Mouse (Mus musculus): Measurements from ENCODE around the gene C1qtnf1. TPM values are rescaled to one million over a fixed set of nuclear protein-coding genes. Genes with fewer than 3 reads are reported as not detected.

The C1qtnf1 gene
- polyA plus RNA-seq, 1 experiment from 2014 or later: 3.4 TPM

DNA sequence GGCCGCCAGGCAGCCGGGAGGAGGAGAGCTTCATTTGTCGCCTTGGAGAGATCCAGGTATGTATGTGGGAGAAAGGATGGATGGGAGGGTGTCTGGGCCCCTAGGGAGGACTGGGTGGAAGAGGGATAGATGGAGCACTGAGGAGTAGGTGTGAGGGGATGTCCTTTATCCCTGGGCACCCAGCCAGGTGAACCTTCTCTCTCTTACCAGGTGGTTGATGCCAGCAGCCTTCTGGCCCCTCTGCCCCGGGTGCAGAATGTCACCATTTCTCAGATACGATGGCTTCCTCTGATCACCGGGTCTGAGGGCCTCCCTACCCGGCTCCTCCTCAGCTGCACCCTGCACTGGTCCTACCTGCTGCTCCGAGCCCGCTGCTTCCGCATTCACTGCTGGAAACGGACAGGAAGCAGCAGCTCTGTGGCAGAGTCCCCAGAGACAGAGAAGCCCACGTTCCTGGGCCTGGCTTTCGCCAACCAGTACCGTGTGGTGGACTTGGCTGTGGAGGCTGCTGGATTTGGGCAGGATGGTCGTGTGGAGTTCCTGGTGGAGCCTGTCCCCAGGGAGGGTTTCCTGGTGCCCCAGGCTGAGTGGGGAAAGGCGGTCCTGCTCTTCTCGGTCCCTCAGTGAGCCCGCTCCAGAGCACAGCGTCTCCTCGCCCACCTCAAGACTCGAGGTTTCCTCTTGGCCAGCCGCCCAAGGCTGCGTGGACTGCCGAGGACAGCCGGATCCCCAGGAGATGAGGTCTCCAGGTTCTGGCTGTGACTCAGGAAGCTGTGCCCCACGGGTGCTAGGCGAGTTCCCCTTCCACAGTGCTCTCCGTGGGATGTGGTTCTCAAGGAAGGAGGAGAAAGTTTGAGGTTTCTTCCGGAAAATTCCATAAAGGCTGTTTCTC lies 59.1 kb downstream of the C1qtnf1 start:
- H3K27me3 ChIP-seq (replicated peaks; ENCODE audit: low read depth, poor library complexity, severe bottlenecking): peaks cover 28% of the 10 kb centered on the region
- H3K4me3 ChIP-seq: no peak overlapping the region
- H3K9me3 ChIP-seq: no peaks in the 10 kb centered on the region
- no peak for DNase-seq (ENCODE audit: low spot score)
- peaks cover 52% of the 10 kb centered on the region for H3K36me3 ChIP-seq (replicated peaks)
- 87% methylated on average over 29 of the region's 29 CpGs for WGBS
- peaks cover 35% of the 10 kb centered on the region for H3K4me1 ChIP-seq
- no peak overlapping the region for H3K27ac ChIP-seq (replicated peaks)

DNA sequence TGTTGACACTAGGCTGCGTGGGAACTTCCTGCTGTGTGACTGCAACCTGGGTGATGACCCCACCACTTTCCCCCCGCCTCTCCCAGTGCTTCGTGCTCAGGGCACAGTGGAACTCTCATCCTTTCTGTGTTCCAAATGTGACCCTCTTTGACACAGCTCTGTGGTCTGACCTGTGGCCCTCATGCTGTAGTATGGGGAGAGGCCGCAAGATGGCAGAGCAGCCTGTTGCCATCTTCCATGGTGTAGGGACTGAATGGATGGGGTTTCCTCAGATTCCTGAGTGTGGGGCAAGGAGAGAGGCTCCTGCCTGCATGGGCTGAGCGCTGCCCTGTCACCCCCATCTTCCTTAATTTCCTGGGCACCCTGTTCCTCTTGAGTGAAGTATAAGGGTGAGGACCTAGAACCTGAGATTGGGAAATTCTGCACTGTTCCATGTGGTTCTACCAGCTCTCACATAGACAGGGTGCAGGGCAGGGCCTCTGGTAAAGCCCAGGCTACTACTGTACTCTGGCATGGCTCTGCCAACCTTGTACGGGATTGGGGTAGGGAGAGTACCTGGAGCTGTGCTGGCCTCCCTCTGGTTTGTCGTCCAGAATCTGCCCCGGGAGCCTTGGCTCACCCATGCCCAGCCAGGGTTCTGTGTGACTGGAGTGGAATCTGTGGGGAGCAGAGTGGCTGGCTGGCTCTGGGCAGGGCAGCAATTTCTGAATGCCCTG lies 60.3 kb downstream of the C1qtnf1 start:
- H3K27ac ChIP-seq (replicated peaks): no peak overlapping the region
- peaks cover 42% of the 10 kb centered on the region for H3K36me3 ChIP-seq (replicated peaks)
- 65% methylated on average over 8 of the region's 8 CpGs for WGBS
- DNase-seq (ENCODE audit: low spot score): no peak
- H3K4me1 ChIP-seq: peaks cover 40% of the 10 kb centered on the region
- H3K9me3 ChIP-seq: no peaks in the 10 kb centered on the region
- H3K27me3 ChIP-seq (replicated peaks; ENCODE audit: low read depth, poor library complexity, severe bottlenecking): peaks cover 28% of the 10 kb centered on the region
- H3K4me3 ChIP-seq: no peak overlapping the region

DNA sequence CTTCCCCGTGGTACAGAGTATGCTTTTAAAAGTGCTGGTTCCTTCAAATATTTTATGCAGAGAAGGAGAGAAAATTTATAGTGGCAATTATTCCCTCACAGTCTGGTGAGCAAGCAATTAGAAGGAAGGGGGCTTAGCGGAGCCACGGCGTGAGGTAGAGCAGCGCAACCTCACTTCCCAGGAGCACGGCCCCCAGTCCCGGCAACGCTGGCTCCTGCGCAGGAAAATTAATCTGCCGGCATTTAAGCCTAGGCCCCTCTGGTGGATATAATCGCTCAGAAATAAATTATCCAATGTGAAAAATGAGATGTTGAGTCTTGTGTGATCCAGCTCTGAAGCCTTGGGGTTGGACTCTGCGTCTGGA lies 60.9 kb downstream of the C1qtnf1 start:
- Histone ChIP-seq H3K4me3 (no peak overlapping the region), H3K4me1 (peaks cover 45% of the 10 kb centered on the region), H3K27ac (replicated peaks) (no peak overlapping the region), H3K9me3 (no peaks in the 10 kb centered on the region), H3K36me3 (replicated peaks) (peaks cover 37% of the 10 kb centered on the region), H3K27me3 (replicated peaks; ENCODE audit: low read depth, poor library complexity, severe bottlenecking) (peaks cover 28% of the 10 kb centered on the region)
- DNase-seq (ENCODE audit: low spot score): no peak
- WGBS: 83% methylated on average over 12 of the region's 12 CpGs

- Histone ChIP-seq H3K27ac (replicated peaks) (peak overlapping the region; percentile 15; the same call in 1 of the 2 replicates), H3K36me3 (replicated peaks) (peaks cover 19% of the 10 kb centered on the region), H3K4me1 (peaks cover 40% of the 10 kb centered on the region), H3K9me3 (no peaks in the 10 kb centered on the region), H3K4me3 (peak overlapping the region; percentile 42), H3K27me3 (replicated peaks; ENCODE audit: low read depth, poor library complexity, severe bottlenecking) (peaks cover 32% of the 10 kb centered on the region)
- peak; percentile 88 for DNase-seq (ENCODE audit: low spot score)
- 17% methylated on average over 22 of the region's 22 CpGs for WGBS
These were observed 62.7 kb downstream of the C1qtnf1 start for GRCm38 (mm10) chr11:118490566-118491218.

DNA sequence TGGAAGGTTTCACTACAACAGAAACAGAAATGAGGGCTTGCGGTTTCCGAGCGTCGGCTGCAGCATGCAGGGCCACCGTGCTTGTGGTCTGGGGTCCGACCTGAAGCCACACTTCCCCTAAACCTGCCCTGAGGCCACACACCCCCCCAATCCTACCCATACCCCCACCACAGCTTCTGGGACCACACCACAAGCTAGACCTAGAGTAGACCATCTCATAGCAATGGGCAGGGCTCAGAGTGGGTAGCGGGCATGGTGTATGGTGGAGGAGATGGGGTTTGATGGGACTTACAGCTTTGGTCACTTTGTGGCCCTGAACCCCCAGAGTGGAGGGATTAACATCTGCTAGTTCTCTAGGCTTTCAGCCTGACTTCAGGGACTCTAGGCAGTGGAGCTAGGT lies 63.2 kb downstream of the C1qtnf1 start:
- WGBS: 85% methylated on average over 7 of the region's 7 CpGs
- Histone ChIP-seq H3K27ac (replicated peaks) (no peak overlapping the region), H3K27me3 (replicated peaks; ENCODE audit: low read depth, poor library complexity, severe bottlenecking) (peaks cover 32% of the 10 kb centered on the region), H3K36me3 (replicated peaks) (peaks cover 16% of the 10 kb centered on the region), H3K4me3 (no peak overlapping the region), H3K4me1 (peaks cover 41% of the 10 kb centered on the region), H3K9me3 (no peaks in the 10 kb centered on the region)
- no peak for DNase-seq (ENCODE audit: low spot score)

- DNase-seq (ENCODE audit: low spot score): no peak
- Histone ChIP-seq H3K27me3 (replicated peaks; ENCODE audit: low read depth, poor library complexity, severe bottlenecking) (peaks cover 32% of the 10 kb centered on the region), H3K4me1 (peaks cover 45% of the 10 kb centered on the region), H3K27ac (replicated peaks) (peak overlapping the region; percentile 21; the same call in 1 of the 2 replicates), H3K4me3 (no peak overlapping the region), H3K36me3 (replicated peaks) (no peaks in the 10 kb centered on the region), H3K9me3 (no peaks in the 10 kb centered on the region)
- WGBS: 77% methylated on average over 2 of the region's 2 CpGs
These were observed 65.5 kb downstream of the C1qtnf1 start for GRCm38 (mm10) chr11:118493458-118493857.

DNA sequence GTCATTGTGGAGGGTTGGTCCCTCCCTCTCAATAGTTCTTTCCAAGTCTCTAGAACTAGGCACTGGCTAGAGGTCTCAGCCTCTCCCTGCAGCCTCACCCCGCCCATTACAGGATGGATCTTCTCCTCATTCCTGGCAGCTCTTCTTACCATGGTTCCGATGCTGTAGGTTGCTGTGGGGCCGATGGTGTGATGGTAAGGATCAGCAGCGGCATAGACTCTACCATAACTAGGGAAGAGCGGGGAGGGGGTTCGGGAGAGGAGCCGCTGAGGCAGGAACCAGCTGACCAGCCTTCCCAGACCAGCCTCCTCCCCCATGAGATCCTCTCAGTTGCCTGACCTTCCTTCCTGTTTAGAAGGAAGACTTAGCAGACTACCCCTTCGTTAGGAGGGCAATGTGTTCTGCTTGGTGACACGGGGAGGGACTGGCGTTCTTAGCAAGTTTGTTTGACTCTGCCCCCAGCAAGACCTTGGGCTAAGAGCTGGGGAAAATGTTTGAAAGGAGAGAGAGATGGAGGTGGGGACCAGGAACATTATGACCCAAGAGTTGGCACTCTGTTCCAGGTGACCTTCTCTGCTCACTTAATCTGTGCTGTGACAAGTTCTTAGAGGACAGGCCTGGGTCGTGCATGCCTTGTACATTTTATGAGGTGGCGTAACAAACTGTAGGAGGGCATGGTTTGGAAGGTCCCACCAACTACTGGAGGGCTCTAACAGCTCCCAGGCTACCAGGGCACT lies 66.2 kb downstream of the C1qtnf1 start:
- H3K4me3 ChIP-seq: no peak overlapping the region
- no peaks in the 10 kb centered on the region for H3K36me3 ChIP-seq (replicated peaks)
- H3K27ac ChIP-seq (replicated peaks): peak overlapping the region; percentile 44; the same call in 1 of the 2 replicates
- 85% methylated on average over 12 of the region's 12 CpGs for WGBS
- peaks cover 27% of the 10 kb centered on the region for H3K27me3 ChIP-seq (replicated peaks; ENCODE audit: low read depth, poor library complexity, severe bottlenecking)
- peaks cover 48% of the 10 kb centered on the region for H3K4me1 ChIP-seq
- DNase-seq (ENCODE audit: low spot score): no peak
- H3K9me3 ChIP-seq: no peaks in the 10 kb centered on the region

DNA sequence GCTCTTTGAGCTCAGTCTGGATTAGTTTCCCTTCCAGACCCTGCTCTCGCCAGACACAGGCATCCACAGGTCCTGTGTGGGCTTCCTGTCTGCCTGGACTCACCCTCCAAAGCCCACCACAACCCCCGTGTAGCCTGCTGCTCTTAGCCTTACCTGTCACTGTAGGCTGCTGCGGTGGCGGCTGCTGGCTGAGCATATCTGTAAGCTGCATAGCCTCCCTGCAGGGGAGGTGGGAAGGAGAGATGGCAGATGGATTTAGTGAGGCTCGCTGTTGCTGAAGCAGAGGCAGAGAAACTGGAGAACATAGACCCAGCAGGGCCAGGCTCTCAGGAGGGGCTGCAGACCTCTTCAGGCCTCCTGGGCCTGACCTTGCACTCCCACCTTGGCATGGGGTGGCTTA lies 67.1 kb downstream of the C1qtnf1 start:
- Histone ChIP-seq H3K27me3 (replicated peaks; ENCODE audit: low read depth, poor library complexity, severe bottlenecking) (peaks cover 18% of the 10 kb centered on the region), H3K9me3 (no peaks in the 10 kb centered on the region), H3K4me3 (no peak overlapping the region), H3K27ac (replicated peaks) (no peak overlapping the region), H3K36me3 (replicated peaks) (no peaks in the 10 kb centered on the region), H3K4me1 (peaks cover 47% of the 10 kb centered on the region)
- WGBS: 49% methylated on average over 5 of the region's 5 CpGs
- DNase-seq (ENCODE audit: low spot score): no peak

- no peak for DNase-seq (ENCODE audit: low spot score)
- H3K27me3 ChIP-seq (replicated peaks; ENCODE audit: low read depth, poor library complexity, severe bottlenecking): peaks cover 14% of the 10 kb centered on the region; the same call in 1 of the 2 replicates
These were observed 68.2 kb downstream of the C1qtnf1 start for GRCm38 (mm10) chr11:118496066-118496689.

More at GRCm38 (mm10) chr11:118496066-118496689, 68.2 kb downstream of the C1qtnf1 start:
- WGBS: 65% methylated on average over 20 of the region's 20 CpGs
- Histone ChIP-seq H3K4me3 (no peak overlapping the region), H3K4me1 (peaks cover 39% of the 10 kb centered on the region), H3K9me3 (no peaks in the 10 kb centered on the region), H3K27ac (replicated peaks) (no peak overlapping the region), H3K36me3 (replicated peaks) (no peaks in the 10 kb centered on the region)
